Mouse (Mus musculus) olfactory bulb, adult 2 months (tissue): ENCODE measurements around the gene Cmc2. TPM values are rescaled to one million over a fixed set of nuclear protein-coding genes. Genes with fewer than 3 reads are reported as not detected.

Source experiments
- H3K27ac ChIP-seq: fragments of 200-500 bp; 2 replicates; pipeline ENCODE4 v1.5.1; 2012; ENCODE audit warnings: low read depth, low read length; ENCODE audit not compliant: insufficient read depth
- H3K4me1 ChIP-seq: fragments of 200-500 bp; 2 replicates; pipeline ENCODE4 v1.6.1; 2012; ENCODE audit warnings: low read length; ENCODE audit not compliant: control insufficient read depth, insufficient read depth
- H3K4me3 ChIP-seq: fragments of 200-500 bp; 2 replicates; pipeline ENCODE4 v1.5.1; 2012; ENCODE audit warnings: mild to moderate bottlenecking, low read depth, low read length, moderate library complexity; ENCODE audit not compliant: insufficient read depth
- CTCF ChIP-seq: fragments of 200-500 bp; IDR thresholded peaks from 2 replicates; pipeline ENCODE4 v1.5.1; 2012; ENCODE audit warnings: low read depth, mild to moderate bottlenecking, low read length, moderate library complexity; ENCODE audit not compliant: insufficient read depth
- POLR2A ChIP-seq: fragments of 200-500 bp; IDR thresholded peaks from 2 replicates; pipeline ENCODE4 v1.6.1; 2012; ENCODE audit warnings: mild to moderate bottlenecking, low read depth, low read length, moderate library complexity; ENCODE audit not compliant: insufficient read depth
- WGBS: fragments of 180-500 bp; shearing (Covaris S2); methylation state at CpG from one replicate; pipeline ENCODE4 v1.1.7; 2018; 5-methylcytosine and 5-hydroxymethylcytosine counted together
- polyA plus RNA-seq: library from polyadenylated mRNA; stranded (reverse); fragments of >200 nt; gene quantifications from 2 replicates; pipeline ENCODE4 v1.2.4, GENCODE M21; 2012; ENCODE audit warnings: low replicate concordance; ENCODE audit not compliant: missing spikeins, insufficient read depth, insufficient read length

Cmc2 gene
- polyA plus RNA-seq, 1 experiment = not detected

DNA sequence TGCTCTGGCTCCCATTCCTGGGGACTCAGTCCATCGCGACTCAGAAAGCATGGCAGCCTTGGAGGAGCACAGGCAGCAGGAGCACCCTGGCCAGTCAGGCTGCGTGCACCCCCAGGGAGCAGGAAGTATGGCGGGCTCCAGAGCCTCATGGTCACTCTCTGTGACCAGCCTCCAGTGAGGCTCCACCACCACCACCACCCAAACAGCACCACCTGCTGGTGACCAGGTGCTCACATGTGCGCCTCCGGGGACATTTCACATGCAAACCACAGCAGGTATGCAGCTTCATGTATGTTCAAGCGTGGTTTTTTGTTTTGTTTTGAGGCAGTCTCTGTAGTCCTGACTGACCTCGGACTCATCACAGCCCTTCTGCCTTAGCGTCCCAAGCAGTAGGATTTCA lies 6.6 kb upstream of the Cmc2 start:
- WGBS = 85% methylated on average over 9 of the region's 9 CpGs
- TF ChIP-seq CTCF (no peak), POLR2A (no peak)
- Histone ChIP-seq H3K27ac (no peak overlapping the region), H3K4me1 (no peaks in the 10 kb centered on the region), H3K4me3 (no peak overlapping the region)

DNA sequence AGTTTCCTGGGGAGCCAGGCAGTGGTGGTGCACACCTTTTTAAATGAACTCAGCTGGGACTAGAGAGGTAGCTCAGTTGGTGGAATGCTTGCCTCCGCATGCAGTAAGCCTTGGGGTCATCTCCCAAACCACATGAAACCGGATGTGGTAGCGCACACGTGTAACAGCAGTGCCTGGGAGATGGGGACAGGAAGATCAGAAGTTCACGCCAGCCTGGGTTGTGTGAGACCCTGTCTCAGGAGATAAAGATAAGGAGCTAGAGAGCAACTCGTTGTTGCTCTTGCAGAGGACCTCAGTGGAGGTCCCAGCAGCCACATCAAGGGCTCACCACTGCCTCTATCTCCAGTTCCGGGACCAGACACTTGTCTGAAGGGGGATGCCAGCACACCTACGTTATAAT lies 2.3 kb upstream of the Cmc2 start:
- TF ChIP-seq CTCF = no peak
- WGBS = 94% methylated on average over 8 of the region's 8 CpGs
- H3K4me3 ChIP-seq = no peak overlapping the region
- H3K27ac ChIP-seq = no peak overlapping the region
- H3K4me1 ChIP-seq = no peaks in the 10 kb centered on the region

DNA sequence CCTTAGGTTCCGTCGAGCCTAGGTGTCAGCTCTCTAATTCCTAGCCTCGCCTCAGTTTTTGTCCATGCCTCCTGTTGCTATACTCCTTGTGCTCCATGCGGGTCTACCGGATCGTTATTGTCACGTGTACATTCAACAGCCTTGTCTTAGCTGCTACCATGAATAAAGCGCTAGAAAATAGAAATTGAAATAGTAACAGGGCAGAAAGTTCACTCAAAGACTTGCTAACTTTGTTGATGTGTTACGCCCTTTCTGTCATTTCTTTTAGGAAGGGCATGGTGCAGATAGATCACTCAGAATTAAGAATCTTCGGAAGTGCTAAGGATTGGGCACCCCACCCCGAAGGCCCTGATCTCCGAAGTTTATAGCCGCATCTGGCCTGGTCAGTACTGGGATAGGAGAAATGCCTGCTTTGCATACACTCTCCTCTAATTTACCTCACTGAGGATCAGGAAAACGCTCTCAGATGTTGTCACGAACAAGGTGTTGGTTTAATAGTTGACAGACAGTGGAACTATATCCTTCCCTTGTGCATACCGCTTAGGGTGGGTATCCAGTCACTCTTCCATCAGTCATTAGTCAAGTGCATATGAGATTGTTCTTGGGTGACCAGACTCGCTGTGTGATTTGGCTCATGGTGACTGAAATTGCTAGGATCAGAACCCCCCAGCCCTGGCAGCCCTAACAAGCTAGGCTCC lies 954 bp upstream of the Cmc2 start:
- WGBS = 31% methylated on average over 17 of the region's 17 CpGs
- Histone ChIP-seq H3K4me3 (peak overlapping the region; percentile 73), H3K4me1 (no peaks in the 10 kb centered on the region), H3K27ac (no peak overlapping the region)
- no peak for TF ChIP-seq CTCF
- no peak for TF ChIP-seq POLR2A

DNA sequence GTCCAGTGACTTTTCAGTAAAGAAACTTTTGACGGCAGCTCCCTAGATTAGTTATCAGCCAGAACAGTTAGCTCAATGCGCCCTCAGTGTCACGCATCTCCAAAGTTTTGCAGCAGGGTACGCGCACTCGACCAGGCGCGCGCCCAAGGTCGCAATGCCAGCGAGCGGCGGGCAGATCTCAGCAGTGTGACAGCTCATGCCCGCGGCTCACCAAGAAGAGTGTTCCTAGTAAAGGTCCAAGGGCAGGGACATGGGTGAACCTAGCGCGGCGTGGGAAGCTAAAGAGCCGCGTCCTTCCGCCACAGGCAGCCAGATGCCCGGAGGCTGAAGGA lies 284 bp downstream of the Cmc2 start:
- H3K4me1 ChIP-seq = no peaks in the 10 kb centered on the region
- under 1% methylated on average over 22 of the region's 22 CpGs for WGBS
- H3K27ac ChIP-seq = peak overlapping the region; percentile 22; the same call in 1 of the 2 replicates
- TF ChIP-seq CTCF = no peak
- TF ChIP-seq POLR2A = no peak
- peak overlapping the region; percentile 73 for H3K4me3 ChIP-seq

DNA sequence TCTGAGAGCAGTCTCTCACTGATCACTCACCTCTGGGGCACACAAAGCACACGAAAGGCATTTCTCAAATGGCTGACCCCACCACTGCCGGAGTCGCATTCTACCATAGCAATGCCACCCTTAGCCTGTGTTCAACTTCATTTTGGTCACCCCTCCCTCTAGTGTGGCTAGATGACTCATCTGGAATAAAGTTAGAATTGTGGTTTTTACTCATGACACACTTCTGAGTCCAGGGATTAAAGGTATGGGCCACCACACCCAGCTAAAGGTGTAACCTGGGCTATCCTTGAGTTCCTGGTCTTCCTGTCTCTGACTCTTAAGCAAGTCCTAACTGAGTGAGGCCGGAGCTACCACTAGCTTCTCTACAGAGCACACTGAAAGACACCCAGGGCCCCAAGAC lies 15.4 kb downstream of the Cmc2 start:
- 98% methylated on average over 4 of the region's 4 CpGs for WGBS
- no peak overlapping the region for H3K4me3 ChIP-seq
- no peak overlapping the region for H3K27ac ChIP-seq
- no peaks in the 10 kb centered on the region for H3K4me1 ChIP-seq
- TF ChIP-seq CTCF (no peak), POLR2A (no peak)

DNA sequence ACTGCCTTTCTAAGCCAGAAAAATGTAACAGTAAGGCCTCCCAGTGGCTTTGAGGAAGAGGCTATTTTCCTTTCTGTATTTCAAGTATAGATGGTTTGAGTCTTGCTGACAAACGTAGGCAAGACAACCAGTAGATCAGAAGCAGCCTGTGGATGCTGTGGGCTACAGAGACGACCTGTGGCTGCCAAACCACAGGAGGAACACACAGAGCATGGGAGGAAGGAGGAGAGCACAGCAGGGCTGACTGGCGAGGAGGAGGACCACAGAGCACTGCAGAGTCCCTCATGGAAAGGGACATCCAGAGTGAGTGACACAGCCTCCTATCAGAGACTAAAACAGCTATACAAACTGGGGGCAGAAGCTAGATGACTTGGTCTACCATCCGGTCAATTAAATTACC lies 16.0 kb downstream of the Cmc2 start:
- Histone ChIP-seq H3K4me3 (no peak overlapping the region), H3K27ac (no peak overlapping the region), H3K4me1 (no peaks in the 10 kb centered on the region)
- TF ChIP-seq CTCF (no peak), POLR2A (no peak)
- 91% methylated on average over 4 of the region's 4 CpGs for WGBS

DNA sequence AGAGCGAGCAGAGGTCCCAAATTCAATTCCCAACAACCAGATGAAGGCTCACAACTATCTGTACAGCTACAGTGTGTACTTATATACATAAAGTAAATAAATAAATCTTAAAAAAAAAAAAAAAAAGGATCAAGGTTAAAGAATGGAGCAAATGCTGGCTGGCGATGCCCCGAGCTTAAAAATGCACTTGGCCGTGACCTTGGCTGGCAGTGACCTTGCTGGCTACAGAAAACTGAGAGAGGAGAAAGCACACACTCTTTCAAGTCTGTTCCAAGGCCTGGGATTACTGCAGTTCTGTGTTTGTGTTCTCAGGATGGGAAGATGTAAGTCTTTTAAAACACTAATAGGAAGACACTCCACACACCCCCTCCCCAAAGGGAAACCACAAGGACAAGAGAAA lies 16.5 kb downstream of the Cmc2 start:
- no peak for TF ChIP-seq CTCF
- no peak for TF ChIP-seq POLR2A
- H3K4me1 ChIP-seq = no peaks in the 10 kb centered on the region
- WGBS = 95% methylated on average over 4 of the region's 4 CpGs
- H3K4me3 ChIP-seq = no peak overlapping the region
- H3K27ac ChIP-seq = no peak overlapping the region

DNA sequence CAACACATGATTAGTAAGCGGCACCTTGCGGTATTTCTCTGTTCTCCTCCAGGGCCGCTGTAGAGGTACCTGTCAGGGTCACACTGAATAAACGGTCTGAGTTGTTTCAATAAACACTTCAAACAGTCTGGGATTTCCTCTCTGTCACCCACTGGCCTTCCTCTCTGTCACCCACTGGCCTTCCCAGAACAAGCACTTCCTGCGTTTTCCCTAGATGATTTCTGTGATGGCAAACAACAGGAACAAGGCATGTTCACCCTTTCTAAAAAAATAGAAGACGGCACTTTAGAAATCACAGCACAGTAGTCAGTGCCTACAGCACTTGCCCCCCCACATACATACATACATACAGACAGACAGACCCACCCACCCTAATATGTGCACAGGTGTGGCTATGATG lies 25.7 kb downstream of the Cmc2 start:
- Histone ChIP-seq H3K4me3 (no peak overlapping the region), H3K4me1 (no peaks in the 10 kb centered on the region), H3K27ac (no peak overlapping the region)
- TF ChIP-seq POLR2A = no peak
- no peak for TF ChIP-seq CTCF
- WGBS = 89% methylated on average over 6 of the region's 6 CpGs

DNA sequence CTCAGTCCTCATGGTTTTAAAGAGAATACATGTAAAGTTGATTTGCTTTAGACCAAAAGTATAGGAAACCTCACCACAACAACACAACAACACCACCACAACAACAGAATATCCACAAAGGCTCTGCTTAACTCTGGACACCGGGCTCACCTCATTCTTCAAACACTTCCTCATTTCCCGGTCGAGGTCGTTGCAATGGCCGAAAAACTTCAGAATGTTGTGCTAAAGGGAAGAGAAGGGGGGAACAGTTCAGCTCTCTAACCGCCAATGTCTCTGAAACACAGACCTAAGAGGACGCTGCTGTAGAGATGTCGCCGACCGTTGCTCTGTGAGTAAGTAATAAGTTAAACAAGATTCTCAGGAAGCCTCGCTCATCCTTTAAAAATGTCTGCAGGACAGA lies 27.3 kb downstream of the Cmc2 start:
- no peak overlapping the region for H3K27ac ChIP-seq
- 93% methylated on average over 11 of the region's 11 CpGs for WGBS
- H3K4me1 ChIP-seq = no peaks in the 10 kb centered on the region
- TF ChIP-seq POLR2A = no peak
- TF ChIP-seq CTCF = no peak
- H3K4me3 ChIP-seq = no peak overlapping the region

DNA sequence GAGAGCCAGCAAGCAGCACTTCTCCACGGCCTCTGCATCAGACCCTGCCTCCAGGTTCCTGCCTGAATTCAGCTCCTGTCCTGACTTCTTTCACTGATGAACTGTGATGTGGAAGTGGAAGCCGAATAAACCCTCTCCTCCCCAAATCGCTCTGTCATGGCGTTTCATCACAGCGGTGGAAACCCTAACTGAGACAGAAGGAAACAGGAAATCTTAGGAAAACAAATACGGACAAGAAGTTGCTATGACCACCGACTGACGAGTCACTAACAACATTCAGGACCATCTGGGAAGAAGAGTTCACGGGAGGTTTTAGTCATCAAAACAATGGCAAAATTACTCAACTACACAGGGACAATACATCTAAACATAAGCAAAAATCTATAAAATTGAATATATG lies 28.6 kb downstream of the Cmc2 start:
- WGBS = 81% methylated on average over 9 of the region's 9 CpGs
- no peaks in the 10 kb centered on the region for H3K4me1 ChIP-seq
- H3K27ac ChIP-seq = no peak overlapping the region
- no peak overlapping the region for H3K4me3 ChIP-seq
- TF ChIP-seq POLR2A = no peak
- no peak for TF ChIP-seq CTCF
